Mouse (Mus musculus): ENCODE results near the gene Kalrn.

The Kalrn gene

DNA sequence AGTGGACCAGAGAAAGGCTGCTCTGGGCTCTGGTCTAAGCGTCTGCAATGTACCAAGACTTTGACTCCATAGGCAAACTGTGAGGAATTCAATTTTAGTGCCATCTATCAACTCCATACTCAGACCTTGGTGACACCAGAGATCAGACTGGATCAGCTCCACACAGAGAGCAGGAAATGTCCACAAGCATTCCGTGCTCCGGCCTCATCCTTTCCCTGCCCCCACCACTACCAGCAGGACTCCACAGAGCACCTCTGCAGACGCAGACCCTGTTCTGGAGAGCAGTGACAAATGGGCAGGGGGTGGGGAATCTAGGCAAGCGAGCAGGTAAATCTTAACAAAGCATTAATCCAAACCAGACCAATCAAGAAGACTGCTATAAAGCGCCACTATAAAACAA, 15.4 kb downstream of the Kalrn start:
- no peak for DNase-seq (ENCODE audit: low spot score)

DNA sequence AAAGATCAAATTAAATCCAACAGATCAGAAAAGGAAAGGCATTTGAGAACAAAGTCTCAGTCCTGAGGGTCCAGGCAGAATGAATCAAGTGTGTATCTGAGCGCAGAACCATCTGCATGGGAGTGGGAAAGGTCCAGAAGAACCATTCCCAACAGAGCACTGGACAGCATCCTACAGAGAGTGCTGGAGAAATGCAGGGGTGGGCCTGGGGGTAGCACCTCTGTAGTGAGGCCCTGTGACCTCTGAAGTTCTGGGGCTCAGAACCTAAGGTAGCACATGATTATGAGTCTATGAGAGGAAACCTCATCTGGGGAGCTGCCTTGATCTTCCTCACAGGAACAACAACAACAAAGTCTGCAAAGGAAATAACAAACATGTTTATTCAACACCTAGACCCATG, 20.6 kb downstream of the Kalrn start:
- DNase-seq (ENCODE audit: low spot score): no peak

DNA sequence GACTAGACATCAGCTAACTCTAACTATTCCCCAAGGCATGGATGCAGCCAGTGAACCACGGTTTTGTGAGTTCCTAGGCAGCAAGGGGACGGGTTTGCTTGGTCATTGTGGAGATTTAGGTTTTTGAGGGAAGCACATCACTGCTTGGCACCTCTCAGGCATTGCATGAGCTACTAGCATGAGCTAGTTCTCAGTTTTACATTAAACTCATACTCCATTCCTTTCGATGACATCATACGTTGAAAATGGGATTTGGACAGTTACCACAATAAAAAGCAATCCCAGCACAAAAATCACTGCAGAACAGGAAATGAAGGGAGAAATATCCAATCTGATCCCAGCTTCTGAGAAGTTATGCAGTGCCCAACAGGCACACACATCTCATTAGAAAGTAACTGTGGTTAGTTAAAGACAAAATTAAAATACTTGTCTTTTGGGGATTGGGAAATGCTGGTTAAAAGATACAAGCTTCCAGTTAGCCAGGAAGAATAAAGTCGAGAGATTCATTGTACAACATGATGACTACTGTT, 23.8 kb downstream of the Kalrn start:
- DNase-seq (ENCODE audit: low spot score): no peak

DNA sequence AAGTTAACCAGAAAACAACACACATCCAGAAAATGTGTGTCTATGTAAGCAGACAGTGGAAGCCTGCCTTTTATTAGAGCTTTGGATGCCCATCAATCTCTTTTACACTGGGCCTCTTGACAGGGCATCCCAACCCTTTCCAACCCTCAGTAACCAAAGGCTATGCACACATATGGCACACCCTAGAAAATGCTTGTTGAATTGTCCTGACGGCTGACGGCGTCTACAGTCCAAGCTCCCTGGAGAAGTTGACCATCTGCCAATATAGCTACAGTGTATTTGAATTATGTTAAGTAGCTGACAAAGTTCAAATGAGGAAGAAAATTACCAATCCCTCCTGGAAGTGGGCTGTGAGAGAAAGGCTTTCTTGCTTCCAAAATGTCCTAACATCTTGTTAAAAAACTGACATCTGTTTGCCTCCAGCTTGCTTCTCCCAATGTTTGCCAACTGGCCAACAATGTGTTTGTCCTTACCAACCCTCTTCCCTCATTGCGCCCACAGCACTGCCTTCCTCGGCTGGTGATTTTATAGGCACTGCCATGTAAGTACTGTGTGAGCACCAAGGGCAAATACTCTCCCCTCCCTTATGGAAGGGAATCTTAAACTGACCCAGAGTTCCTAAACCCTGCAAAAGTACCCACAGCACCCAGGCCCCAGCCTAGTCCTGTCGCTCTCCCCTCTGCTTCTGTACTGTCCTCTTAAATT, 26.4 kb downstream of the Kalrn start:
- no peak for DNase-seq (ENCODE audit: low spot score)

DNA sequence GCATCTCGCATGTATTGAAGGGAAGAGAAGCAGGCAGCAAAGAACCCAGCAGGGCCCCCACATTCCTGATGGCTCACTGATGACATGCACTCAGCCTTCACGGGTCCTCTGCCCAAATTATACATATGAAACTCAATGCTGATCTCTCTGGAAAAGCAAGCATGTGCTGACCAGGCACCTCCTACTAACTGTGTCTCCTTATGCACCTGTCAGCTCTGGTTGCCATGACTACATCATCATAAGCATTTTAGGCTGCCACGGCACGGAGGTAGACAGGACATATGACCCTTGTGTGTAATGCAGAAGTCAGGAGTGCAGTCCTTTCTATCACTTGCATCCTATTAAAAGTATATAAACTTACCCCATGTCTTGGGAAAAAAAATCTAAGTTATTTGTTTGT, 29.6 kb downstream of the Kalrn start:
- no peak for DNase-seq (ENCODE audit: low spot score)

DNA sequence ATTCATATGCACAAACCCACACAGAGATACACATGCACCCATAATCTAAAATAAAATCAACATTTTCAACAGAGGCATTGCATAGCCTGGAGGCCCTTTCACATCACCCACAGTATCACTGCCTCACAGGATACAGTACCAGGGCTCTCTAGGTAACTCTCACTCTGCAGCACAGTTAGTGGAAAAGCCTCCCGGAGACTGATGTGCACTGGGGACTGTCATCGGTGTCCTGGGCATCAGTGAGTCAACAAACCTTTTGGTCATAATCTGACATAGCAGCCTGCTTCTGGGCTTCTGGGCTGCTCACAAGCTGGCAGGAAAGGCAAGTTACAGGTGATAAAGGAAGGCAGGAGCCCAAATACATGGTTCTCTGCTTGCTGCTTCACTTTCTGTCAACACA, 31.0 kb downstream of the Kalrn start:
- no peak for DNase-seq (ENCODE audit: low spot score)

DNA sequence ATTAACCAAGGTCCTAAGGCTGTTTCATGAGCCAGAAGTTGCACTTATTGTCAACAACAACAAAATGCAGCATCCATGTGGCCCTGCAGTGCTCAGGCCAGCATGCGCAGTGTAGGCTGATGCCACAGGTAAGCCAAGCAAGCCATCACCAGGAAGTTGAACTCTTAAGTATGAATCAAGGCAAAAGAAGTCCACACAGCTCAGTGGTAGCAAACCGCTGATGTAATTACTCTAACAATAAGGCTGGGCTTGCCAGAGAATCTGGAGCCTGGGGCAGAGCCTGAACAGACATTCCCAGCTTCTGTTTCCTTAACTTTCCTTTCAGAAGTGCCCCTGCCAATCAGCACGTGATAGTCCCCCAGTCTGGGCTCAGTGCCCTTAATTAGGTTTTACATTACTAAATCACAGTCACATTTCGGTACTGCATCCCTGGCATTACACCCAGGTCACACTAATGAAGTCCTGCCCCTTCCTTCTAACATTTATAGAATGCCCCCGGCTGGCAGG, 34.6 kb downstream of the Kalrn start:
- no peak for DNase-seq (ENCODE audit: low spot score)

DNA sequence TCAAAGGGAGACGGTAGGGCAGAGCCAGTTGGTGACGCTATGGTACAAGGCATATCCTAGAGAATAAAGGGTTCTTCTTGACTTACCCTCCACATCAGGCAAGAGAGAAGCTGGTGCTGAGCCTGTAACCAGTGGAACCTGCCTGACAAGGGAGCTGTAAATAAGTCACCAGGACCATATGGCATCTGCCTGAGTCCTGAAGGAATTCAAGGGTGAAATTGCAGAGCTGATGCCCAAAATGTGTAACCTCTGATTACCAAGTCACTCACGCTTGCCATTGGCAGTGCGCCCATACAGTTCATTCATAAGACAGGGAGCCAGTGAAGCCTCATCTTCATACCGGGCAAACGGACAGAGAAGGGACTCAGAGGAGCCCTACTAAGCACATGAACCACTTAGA, 37.0 kb downstream of the Kalrn start:
- no peak for DNase-seq (ENCODE audit: low spot score)

DNA sequence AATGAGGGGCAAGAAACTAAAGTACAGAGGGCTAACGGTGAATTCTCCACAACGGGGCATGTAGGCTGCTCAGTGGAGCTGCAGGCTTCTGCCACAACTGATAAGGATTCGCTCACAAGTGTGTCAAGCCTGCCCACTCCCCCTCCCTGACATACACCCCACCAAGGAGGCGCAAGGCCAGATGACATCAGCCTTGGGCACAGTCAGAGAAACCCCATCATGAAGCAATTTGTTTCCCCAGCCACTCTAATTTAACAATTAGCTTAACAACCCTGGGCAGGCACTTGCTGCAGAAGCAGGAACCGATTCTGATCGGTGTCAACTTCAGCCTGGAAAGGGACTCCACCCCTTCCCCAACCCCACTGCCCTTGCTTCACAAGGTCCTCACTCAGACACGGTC, 38.2 kb downstream of the Kalrn start:
- DNase-seq (ENCODE audit: low spot score): no peak

DNA sequence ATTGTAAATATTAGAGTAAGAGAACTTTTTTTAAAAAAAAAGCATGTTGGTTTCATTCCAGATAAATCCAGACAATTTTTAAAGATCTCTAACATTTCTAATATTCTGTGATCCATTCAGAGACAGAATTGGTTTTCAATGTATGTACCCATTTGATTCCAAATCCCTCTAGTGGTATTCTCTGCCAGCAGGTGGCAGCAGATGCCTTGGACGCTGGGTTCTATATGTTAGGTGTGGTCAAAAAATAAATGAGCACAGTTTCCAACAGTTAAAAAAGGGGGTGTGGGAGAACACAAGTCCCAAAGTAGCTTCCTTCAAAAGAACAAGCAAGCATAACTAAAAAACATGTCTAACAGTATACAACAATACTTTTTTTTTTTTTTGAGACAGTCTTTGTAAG, 41.8 kb downstream of the Kalrn start:
- DNase-seq (ENCODE audit: low spot score): peak; percentile 50

DNA sequence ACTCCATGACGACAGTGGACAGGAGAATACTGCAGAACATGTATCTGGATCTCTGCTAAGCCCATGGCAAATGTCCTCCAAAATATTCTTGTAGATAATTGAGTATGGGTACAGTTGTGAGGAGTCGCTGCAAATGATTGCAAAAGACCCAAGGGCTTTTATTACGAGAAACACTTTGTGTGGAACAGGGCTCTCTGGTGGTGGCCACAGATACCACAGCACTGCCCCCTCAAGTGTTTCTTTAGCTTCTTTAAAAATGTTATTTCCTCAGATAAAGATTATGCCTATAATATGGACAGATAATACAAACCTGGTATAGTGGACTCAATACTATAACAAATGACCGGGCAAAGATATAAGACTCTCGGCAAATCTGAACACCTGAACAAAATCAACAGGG, 43.3 kb downstream of the Kalrn start:
- DNase-seq (ENCODE audit: low spot score): no peak

DNA sequence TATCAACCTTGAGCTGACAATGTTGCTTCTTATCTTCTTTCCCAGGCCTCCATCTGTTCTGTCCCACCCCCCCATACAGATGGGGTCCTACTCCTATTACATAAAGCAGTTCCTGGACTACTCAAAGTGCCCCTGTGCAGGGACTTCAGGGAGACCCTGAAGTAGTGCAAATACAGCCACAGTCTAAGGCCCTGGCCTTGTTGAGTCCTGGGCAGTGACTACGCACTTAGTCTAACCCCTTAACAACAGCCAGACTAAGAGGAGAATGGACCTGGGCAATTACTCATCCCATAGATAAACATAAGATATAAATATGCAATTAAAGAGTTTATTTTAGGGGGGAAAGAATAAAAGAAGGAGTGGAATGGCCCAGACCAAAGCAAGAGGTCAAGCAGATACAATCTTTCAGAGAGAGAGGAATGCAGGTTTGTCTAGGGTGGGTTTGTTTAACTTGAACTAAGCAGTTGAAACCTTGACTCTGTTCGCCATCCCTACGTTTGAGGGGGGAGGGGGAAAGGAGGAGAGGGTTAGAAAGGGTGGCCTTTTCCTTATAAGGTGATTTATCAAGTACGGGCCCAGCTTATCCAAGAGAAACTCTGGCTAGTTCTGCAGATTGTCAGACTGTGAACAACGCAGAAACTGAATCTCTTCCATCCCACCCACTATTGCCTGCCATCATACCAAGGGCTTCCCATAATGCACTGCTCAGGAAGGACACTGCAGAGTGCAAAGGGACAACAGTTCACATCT, 44.9 kb downstream of the Kalrn start:
- no peak for DNase-seq (ENCODE audit: low spot score)

DNA sequence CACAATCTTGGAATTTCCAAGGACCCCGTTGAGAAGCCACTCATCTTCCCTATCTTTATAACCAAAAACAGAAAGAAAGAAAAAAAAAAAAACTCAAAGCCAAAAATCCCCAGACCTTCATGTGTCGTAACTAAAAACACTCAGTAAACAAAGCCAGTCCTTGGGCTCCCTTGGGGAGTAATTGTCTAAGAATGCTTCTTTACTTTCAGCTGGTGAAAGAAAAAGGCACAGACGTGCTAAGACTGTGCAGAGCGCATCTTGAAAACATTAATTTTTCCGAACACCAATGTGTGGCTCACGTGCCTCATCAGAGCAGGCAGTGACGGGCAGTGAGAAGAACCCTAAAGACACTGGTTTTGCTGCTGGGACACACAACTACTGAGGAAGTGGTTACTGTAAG, 47.0 kb downstream of the Kalrn start:
- no peak for DNase-seq (ENCODE audit: low spot score)

DNA sequence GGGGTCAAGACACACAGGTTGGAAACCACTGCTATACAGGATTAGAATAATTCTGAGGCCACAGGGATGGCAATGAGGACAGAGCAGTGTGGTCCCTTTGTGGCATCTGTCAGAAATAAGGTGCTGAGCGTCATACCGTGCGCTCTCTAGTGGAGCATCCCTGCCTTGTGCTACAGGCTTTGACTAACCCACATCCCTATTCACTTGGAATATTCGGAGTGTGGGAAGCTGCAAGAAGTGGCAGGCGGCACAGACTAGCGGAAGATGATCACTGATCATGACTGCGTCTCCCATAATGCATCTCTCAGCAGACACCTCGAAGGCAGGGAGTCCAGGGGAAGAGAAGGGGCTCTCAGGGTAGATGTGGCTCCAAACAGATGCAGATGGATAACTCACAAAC, 47.5 kb downstream of the Kalrn start:
- DNase-seq (ENCODE audit: low spot score): no peak

DNA sequence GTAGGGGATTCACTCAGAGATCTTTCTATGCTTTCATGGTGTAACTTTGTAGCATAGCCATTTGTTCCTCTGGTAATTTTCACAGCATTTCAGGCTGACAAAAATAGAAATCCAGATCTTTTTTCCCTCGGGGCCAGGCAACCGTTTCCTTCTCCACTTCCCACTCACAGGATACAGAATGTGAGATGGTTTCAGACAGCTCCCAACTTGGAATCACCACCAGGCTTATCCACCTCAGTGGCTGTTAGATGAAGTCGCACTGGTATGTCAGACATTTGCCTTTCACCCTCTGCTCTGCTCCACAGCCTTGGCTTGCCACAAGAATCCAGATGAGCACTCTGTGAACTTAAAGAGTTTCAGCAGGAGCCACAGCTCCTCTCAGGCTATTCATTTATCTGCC, 48.1 kb downstream of the Kalrn start:
- DNase-seq (ENCODE audit: low spot score): no peak

DNA sequence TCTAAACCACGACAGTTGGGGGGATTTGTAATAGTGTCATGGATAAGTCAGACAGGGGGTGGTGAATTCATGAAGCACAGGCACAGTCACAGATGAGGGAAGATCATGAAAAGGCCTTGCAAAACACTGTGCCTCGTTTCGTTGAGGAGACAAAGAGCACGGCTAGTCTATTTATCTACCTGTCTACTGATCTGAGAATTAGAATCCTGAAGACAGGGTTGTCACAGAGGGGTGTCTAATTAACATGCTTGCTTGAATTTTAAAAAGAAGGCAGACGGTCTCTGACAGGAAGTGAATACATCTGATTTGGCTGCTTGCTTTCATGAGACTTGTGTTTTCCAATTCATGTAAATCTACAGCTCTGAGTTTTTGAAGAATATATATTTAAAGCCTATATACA, 52.3 kb downstream of the Kalrn start:
- no peak for DNase-seq (ENCODE audit: low spot score)

DNA sequence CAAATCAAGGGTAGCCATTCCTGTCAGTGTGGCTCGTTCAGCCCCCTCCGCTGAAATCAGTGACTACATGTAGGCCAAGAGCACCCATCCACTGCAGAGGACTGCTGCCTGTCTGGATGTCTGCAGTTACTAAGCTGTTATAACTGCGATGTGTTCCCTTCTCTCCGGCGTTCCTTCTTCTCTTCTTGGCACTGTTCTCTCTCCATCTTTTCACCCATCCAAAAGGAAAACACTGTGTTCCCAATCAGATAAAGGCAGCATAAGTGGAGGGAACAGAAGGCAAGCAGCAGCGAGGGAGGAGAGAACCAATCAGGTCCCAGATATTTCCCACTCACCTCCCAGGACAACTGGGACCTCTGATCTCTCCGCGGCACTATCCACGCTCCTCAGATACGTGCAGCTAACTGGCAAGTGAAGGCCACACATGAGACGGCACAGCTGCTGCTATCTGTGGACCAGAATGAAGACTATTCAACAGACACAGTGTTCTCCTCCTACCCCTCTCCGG, 56.4 kb downstream of the Kalrn start:
- DNase-seq (ENCODE audit: low spot score): no peak

DNA sequence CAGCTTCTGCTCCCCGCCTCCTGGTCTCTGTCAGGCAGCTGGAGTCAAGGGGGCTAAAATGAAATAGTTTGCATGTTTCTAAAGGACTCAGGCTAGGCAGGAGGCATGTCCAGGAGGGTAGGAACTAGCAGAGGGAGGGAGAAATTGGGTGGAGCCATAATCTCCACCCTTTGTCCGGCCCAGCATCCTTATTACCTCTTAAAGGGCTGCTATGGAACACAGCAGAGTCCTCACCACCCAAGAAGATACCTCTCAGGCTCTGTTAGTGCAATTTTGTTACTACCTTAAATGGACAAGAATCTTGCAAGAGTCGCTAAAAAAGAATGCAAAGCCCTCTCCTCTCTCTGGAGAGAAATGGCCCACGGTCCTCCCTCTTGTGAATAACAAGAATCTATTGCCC, 57.8 kb downstream of the Kalrn start:
- DNase-seq (ENCODE audit: low spot score): no peak

DNA sequence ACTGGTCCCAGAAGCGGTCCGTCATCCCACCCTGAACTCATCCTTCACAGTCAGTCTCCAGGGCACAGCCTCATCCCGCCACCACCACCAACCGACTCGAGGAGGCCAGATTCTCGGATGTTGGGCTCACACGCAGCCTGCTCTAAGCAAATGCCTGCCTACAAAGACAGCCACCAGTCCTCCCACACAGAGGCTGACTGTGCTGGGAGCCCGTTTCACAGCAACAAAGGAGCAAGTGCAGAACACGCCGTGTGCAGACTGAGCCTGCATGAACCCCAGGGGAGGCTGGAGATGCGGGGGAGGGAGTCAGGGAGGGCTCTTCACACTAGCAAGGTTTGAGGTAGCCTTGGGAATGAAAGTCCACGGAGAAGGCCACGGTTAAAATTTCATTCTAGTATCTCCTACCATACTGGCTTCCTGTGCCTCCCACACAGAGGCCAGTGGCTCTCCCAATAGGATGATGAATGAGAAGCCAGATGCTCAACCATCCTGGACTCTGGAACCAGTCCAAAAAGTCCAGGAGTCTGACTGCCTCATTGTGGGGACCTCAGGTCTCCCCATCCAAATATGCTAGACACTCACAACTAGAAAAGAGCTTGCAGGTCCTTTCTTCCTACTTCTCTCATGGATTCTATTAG, 59.3 kb downstream of the Kalrn start:
- DNase-seq (ENCODE audit: low spot score): no peak

DNA sequence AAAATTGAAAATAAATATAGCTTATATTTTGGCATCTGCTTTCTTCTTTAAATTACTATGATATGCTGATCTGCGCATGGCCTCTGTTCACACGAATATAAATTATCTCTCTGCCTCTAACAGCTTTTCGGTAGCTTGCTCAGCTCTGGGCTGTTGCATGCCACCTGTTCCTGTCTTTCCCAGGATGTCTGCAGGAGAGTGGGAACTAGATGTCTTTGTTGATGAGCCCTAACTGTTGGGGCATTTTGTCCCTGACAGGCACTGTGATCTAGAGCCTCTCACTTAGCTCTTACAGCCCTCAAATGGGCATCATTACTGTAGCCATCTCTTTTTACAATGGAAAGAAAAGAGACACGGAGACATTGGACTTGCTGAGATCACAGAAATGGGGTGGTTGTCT, 61.0 kb downstream of the Kalrn start:
- no peak for DNase-seq (ENCODE audit: low spot score)

DNA sequence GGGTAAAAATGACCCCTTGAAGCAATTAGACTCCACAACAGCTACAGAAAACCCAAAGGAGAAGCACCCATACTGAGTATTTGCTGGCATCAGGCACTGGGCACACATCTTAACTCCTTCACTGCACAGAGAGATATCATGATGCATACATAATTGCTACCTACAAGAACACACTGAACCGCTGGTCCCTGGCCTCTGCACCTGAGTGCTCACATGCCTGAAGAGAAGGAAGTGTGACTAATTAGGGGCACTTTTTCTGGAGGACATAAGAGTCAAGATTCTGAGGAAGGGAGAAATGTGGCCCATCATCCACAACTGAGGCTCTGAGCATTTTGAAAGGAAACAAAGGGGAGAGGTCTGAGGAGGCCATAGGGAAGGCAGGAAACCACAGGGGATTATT, 65.2 kb downstream of the Kalrn start:
- DNase-seq (ENCODE audit: low spot score): no peak

DNA sequence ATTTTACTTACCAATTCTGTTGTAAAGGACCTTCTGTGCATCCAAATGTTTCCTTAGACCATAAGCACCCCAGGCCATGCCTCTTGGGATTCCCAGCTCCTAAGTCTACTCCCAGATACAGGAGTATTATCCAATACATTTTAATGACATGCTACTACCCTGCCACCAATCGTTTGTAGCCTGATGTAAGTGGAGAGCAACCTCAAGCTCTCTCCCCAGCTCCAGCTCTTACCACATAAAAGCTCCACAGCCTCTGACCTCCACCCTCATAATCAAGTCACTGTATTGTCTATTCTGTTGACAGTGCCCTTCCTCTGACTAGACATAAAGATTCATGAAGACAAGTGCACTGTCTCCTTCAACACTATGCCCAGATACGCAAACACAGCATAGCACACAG, 67.3 kb downstream of the Kalrn start:
- DNase-seq (ENCODE audit: low spot score): no peak

DNA sequence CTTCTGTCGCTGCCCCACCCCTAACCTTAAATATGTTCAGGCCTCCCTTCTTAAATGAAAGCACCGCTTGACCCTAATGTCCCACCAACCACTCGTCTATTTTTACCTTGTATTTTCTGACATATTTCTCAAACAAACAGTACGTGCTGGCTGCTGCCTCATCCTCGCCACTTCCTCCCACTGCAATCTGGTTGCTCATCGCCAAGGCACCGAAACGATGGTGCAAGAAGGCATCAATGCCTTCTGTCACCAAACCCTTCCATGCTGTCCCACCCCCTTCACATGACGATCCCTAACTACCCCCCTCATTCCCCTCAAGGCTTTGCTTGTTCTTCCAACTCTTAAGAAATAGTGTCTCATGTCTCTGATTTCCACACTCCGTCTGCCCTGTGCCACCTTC, 69.1 kb downstream of the Kalrn start:
- no peak for DNase-seq (ENCODE audit: low spot score)
